Mouse (Mus musculus): ENCODE measurements around the gene Ccdc39. TPM values are rescaled to one million over a fixed set of nuclear protein-coding genes. Genes with fewer than 3 reads are reported as not detected.

Ccdc39 gene
- total RNA-seq (2023), result not detected

DNA sequence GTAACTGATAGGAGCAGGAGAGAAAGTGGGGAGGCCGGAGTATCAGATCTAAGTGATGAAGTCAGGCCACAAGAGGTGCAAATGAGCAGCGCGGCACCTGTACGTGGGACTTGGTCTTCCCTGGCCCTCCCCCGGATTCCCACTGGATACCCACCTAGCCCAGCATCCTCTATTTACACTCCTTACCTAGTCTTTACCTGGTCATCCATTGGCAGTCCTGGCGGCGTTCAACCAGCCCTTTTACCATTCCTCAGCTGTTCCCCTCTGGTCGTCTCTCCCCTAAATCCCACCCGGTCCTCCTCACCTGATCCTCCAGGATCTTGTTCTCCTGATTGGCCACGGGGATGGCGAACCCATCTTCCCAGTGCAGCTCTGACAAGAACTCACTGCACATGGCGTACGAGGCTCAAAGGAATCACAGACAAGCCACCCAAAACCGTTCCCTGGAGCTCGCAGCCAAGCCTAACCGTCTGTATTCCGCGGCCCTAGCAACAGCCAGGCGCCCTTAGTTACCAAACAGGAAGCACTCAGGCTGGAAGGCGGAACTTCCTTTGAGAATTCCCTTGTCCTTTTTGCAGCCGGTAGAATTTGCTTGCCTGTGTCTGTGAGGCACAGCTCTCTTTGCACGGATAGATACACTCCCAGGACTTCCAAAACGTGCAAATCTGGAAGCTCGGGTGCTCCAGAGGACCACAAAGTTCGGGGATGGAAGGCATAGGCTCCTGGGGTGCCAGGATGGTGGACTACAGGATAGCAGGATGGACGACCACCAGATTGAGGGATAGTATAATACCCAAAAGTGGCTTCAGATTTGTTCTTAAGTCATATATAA lies at the start of gene Ccdc39:
Ccdc39 (minus strand) TSS at position 510 of the 832 bp plus-strand sequence.

DNA sequence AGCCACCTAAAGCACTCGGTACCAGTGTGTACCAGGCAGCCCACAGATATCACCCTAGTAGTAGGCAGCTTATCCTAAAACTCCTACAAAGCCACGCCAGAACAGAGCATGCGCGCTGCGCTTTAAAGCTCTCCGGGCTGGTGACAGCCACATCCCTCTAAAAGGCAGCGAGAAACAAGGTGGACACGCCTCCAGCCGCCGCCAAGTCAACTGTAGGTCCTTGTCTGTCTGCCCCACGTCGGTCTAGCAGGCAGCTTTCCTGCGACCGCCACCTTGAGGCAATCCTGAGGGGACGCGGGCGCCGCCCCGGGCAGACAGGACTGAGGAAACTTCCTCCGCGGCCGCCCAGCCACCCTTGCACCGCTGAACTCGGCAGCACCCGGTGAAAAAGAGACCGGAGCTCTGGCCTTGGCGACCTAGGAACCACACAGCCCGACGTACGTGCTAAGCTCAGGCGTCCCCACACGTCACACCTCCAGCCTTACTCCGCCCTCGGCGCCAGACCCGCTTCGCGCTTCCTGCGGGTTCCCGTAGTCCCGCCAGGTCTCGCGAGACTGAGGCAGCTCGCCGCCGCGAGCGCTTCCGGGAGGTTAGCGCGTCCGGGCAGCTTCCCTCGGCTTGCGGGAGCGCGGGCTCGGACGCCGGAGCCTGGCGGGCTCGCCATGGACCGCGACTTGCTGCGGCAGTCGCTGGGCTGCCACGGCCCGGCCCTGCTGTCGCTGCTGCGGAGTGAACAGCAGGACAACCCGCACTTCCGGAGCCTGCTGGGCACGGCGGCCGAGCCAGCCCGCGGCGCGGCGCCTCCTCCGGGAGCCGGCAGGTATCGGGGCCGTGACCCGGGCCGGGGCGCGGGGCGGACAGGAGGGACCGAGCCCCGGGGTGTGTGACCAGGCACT lies 44.2 kb downstream of the Ccdc39 start, which contains the start of gene Ttc14:
Ttc14 (plus strand) TSS at position 216 of the 896 bp plus-strand sequence.

Other genes with a start within 250 kb of the Ccdc39 start
- gene Ttc14, start 44.5 kb downstream of the Ccdc39 start, total RNA-seq (2023), result 100 to 1,000 TPM; 128 TPM
- 100 to 1,000 TPM; 119 to 129 TPM for gene Fxr1, start 175.6 kb upstream of the Ccdc39 start, total RNA-seq (2023)
- gene Dnajc19, start 237.0 kb upstream of the Ccdc39 start, total RNA-seq (2023), result 10 to 100 TPM; 37.7 to 43.3 TPM